ENCODE assay signal across 21 mouse cellular contexts in the genomic region with DNA sequence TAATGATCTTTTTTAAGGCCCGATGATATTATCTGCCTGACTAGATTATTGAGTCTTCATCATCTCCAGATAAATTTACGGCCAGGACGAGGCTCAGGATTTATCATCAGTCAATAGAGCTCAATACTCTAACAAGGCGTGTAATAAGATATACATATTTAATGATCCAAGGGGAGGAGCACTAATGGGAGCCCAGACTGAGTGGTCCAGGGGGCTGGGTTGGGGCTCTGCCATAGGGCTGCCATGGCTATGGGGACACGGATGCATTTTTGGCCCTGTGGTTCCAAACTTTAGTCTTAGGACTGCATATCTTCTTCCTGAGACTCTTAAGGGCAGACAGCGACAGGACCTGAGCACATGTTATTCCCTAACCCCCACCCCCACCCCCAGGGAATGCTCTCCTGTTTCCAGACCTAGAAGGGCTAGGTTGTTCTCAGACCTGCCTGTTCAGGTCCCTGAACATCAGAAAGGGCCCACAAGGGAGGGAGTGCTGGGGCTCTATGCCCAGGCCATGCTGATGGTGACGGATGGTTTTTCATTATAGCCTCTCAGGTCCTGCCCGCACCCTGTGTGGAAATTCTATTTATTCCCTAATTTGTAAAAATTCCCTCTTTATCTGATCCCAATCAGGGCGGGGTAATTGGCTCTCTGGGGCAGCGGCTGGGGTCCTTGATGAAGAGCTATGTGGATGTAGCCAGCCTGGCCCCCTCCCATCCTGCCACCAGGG. TPM values are rescaled to one million over a fixed set of nuclear protein-coding genes. Genes with fewer than 3 reads are reported as not detected.
DNase-seq lines count a peak whose midpoint lies in the region; ATAC-seq lines count a peak whose summit lies in the region.
"Had no signal": no experiment of that assay in that cellular context is flagged by ENCODE, and none has a peak within 500 bp of the region (broad histone marks: within the 10 kb centered on the region; RNA-seq: fewer than 3 reads in every experiment).

No protein-coding gene starts in this region.

- ATAC-seq in midbrain, embryonic 11.5 days (ENCODE audit: low FRiP score) = 0 out of 2 replicates have a peak, but pooled peaks have one; percentile 42
- no peak for ATAC-seq in midbrain, embryonic 15.5 days (replicated peaks)
- ATAC-seq in hindbrain, embryonic 13.5 days (ENCODE audit: low FRiP score) = peak; percentile 49
- ATAC-seq in hindbrain, embryonic 15.5 days (ENCODE audit: low FRiP score, low read depth) = no peak
- ATAC-seq in neural tube, embryonic 14.5 days (ENCODE audit: low read depth) = 0 out of 2 replicates have a peak, but pooled peaks have one; percentile 22
- ATAC-seq: activated CD4-positive, CD25-positive, alpha-beta regulatory T cell, adult 4 months; Patski had no signal

- no peaks in the 10 kb centered on the region for H3K36me3 ChIP-seq in midbrain, embryonic 11.5 days (ENCODE audit: control insufficient read depth, insufficient read depth, low read length)
- 0 out of 2 replicates have a peak, but pooled peaks cover 3% of the 10 kb centered on the region for H3K36me3 ChIP-seq in midbrain, embryonic 15.5 days (replicated peaks)
- peaks cover 3% of the 10 kb centered on the region; the same call in 1 of the 2 replicates for H3K36me3 ChIP-seq in hindbrain, embryonic 13.5 days
- peaks cover 3% of the 10 kb centered on the region; the same call in 1 of the 2 replicates for H3K36me3 ChIP-seq in hindbrain, embryonic 15.5 days
- no peaks in the 10 kb centered on the region for H3K36me3 ChIP-seq in neural tube, embryonic 14.5 days (ENCODE audit: control insufficient read depth, insufficient read depth, low read length)
- H3K36me3 ChIP-seq: heart, embryonic 15.5 days had no signal

- H3K27ac ChIP-seq in midbrain, embryonic 11.5 days (ENCODE audit: low read depth, low read length) = no peak overlapping the region
- H3K27ac ChIP-seq in midbrain, embryonic 15.5 days = no peak overlapping the region
- H3K27ac ChIP-seq in hindbrain, embryonic 13.5 days = peak overlapping the region; percentile 78; the same call in 1 of the 2 replicates
- 0 out of 2 replicates have a peak overlapping the region, but pooled peaks have one; percentile 17 for H3K27ac ChIP-seq in hindbrain, embryonic 15.5 days (replicated peaks)
- H3K27ac ChIP-seq in neural tube, embryonic 14.5 days (ENCODE audit: low read depth, low read length) = peak overlapping the region; percentile 8; the same call in 1 of the 2 replicates
- H3K27ac ChIP-seq: embryonic facial prominence, embryonic 13.5 days; forebrain, embryonic 12.5 days; heart, adult 2 months; heart, embryonic 15.5 days had no signal

- no peak overlapping the region for H3K4me2 ChIP-seq in midbrain, embryonic 11.5 days
- H3K4me2 ChIP-seq in midbrain, embryonic 15.5 days = no peak overlapping the region
- no peak overlapping the region for H3K4me2 ChIP-seq in hindbrain, embryonic 13.5 days
- H3K4me2 ChIP-seq in hindbrain, embryonic 15.5 days = no peak overlapping the region
- H3K4me2 ChIP-seq in neural tube, embryonic 14.5 days (ENCODE audit: low read depth, low read length) = no peak overlapping the region
- H3K4me2 ChIP-seq: embryonic facial prominence, embryonic 13.5 days; forebrain, embryonic 12.5 days; heart, embryonic 11.5 days; heart, embryonic 15.5 days had no signal

- H3K27me3 ChIP-seq in midbrain, embryonic 11.5 days (ENCODE audit: control insufficient read depth, insufficient read depth, low read length) = no peaks in the 10 kb centered on the region
- H3K27me3 ChIP-seq in midbrain, embryonic 15.5 days (replicated peaks) = no peaks in the 10 kb centered on the region
- H3K27me3 ChIP-seq in hindbrain, embryonic 13.5 days = no peaks in the 10 kb centered on the region
- no peaks in the 10 kb centered on the region for H3K27me3 ChIP-seq in hindbrain, embryonic 15.5 days
- H3K27me3 ChIP-seq in neural tube, embryonic 14.5 days (ENCODE audit: control insufficient read depth, insufficient read depth, low read length) = no peaks in the 10 kb centered on the region
- H3K27me3 ChIP-seq: CH12.LX; embryonic facial prominence, embryonic 13.5 days; forebrain, embryonic 12.5 days; heart, embryonic 15.5 days; Patski had no signal

- H3K4me3 ChIP-seq in midbrain, embryonic 11.5 days (ENCODE audit: low read depth, low read length) = no peak overlapping the region
- H3K4me3 ChIP-seq in midbrain, embryonic 15.5 days = no peak overlapping the region
- H3K4me3 ChIP-seq in hindbrain, embryonic 13.5 days = no peak overlapping the region
- no peak overlapping the region for H3K4me3 ChIP-seq in hindbrain, embryonic 15.5 days
- H3K4me3 ChIP-seq in neural tube, embryonic 14.5 days (ENCODE audit: low read depth, low read length) = no peak overlapping the region
- H3K4me3 ChIP-seq: embryonic facial prominence, embryonic 13.5 days; forebrain, embryonic 12.5 days; heart, adult 2 months; heart, embryonic 15.5 days had no signal

- DNase-seq in midbrain, embryonic 11.5 days (ENCODE audit: low spot score, missing footprints) = peak; percentile 61
- DNase-seq in left cerebral cortex, adult 9 months (ENCODE audit: low spot score in 2 of 2) = no peak
- no peak for DNase-seq in testis, postnatal 10 days (ENCODE audit: low spot score)
- DNase-seq: adrenal gland, adult 2 months; adrenal gland, postnatal 25 days; cerebellum, adult 9-11 months; heart, adult 2 months; heart, postnatal 14 days had no signal

- H3K4me1 ChIP-seq in midbrain, embryonic 11.5 days (ENCODE audit: control insufficient read depth, insufficient read depth, low read length) = no peaks in the 10 kb centered on the region; the same call in 1 of the 2 replicates
- H3K4me1 ChIP-seq in midbrain, embryonic 15.5 days = peaks cover 7% of the 10 kb centered on the region; the same call in 1 of the 2 replicates
- peaks cover 21% of the 10 kb centered on the region for H3K4me1 ChIP-seq in hindbrain, embryonic 13.5 days (replicated peaks)
- H3K4me1 ChIP-seq in hindbrain, embryonic 15.5 days (replicated peaks) = peaks cover 15% of the 10 kb centered on the region
- H3K4me1 ChIP-seq in neural tube, embryonic 14.5 days (ENCODE audit: control insufficient read depth, insufficient read depth, low read length) = peaks cover 9% of the 10 kb centered on the region; the same call in 1 of the 2 replicates
- H3K4me1 ChIP-seq: embryonic facial prominence, embryonic 13.5 days; heart, embryonic 15.5 days had no signal

- WGBS in midbrain, embryonic 11.5 days = 82% methylated on average over 10 of the region's 10 CpGs
- 69% methylated on average over 10 of the region's 10 CpGs for WGBS in midbrain, embryonic 15.5 days
- 53% methylated on average over 10 of the region's 10 CpGs for WGBS in hindbrain, embryonic 13.5 days
- 59% methylated on average over 10 of the region's 10 CpGs for WGBS in hindbrain, embryonic 15.5 days
- WGBS in neural tube, embryonic 14.5 days = 35% methylated on average over 10 of the region's 10 CpGs

- no peaks in the 10 kb centered on the region for H3K9me3 ChIP-seq in midbrain, embryonic 11.5 days (ENCODE audit: control insufficient read depth, low read length)
- H3K9me3 ChIP-seq in midbrain, embryonic 15.5 days = no peaks in the 10 kb centered on the region
- H3K9me3 ChIP-seq in hindbrain, embryonic 13.5 days = no peaks in the 10 kb centered on the region
- no peaks in the 10 kb centered on the region for H3K9me3 ChIP-seq in hindbrain, embryonic 15.5 days
- H3K9me3 ChIP-seq in neural tube, embryonic 14.5 days (ENCODE audit: control insufficient read depth, low read length) = no peaks in the 10 kb centered on the region
- H3K9me3 ChIP-seq: embryonic facial prominence, embryonic 13.5 days; forebrain, embryonic 12.5 days; heart, embryonic 15.5 days had no signal

- H3K9ac ChIP-seq in midbrain, embryonic 11.5 days (ENCODE audit: low read length) = no peak overlapping the region
- H3K9ac ChIP-seq in midbrain, embryonic 15.5 days = no peak overlapping the region
- no peak overlapping the region for H3K9ac ChIP-seq in hindbrain, embryonic 13.5 days
- no peak overlapping the region for H3K9ac ChIP-seq in hindbrain, embryonic 15.5 days
- no peak overlapping the region for H3K9ac ChIP-seq in neural tube, embryonic 14.5 days (replicated peaks; ENCODE audit: low read depth, low read length)
- H3K9ac ChIP-seq: embryonic facial prominence, embryonic 13.5 days; forebrain, embryonic 12.5 days; heart, embryonic 15.5 days had no signal

RNA-seq across cellular contexts. Expression of gene Dmap1, which starts 17.5 kb away (rescaled TPM):
- polyA plus RNA-seq in midbrain, embryonic 11.5 days (2014; fragmentation: Nextera tagmentation; extraction: Ambion mirVana) = 80.7 and 81.2 TPM in 2 replicates
- 82.5 and 84.8 TPM in 2 replicates for polyA plus RNA-seq in midbrain, embryonic 15.5 days (2015; fragmentation: Nextera tagmentation; extraction: Ambion mirVana)
- polyA plus RNA-seq in hindbrain, embryonic 13.5 days (2015; fragmentation: Nextera tagmentation; extraction: Ambion mirVana) = 74.9 and 76.6 TPM in 2 replicates
- 76.5 and 76.8 TPM in 2 replicates for polyA plus RNA-seq in hindbrain, embryonic 15.5 days (2015; fragmentation: Nextera tagmentation; extraction: Ambion mirVana)
- 81.3 and 87.5 TPM in 2 replicates for polyA plus RNA-seq in neural tube, embryonic 14.5 days (2014; fragmentation: Nextera tagmentation; extraction: Ambion mirVana)

RNA-seq across cellular contexts. Expression of gene Gm12845, which starts 59.6 kb away (rescaled TPM):
- not detected in 2 replicates for polyA plus RNA-seq in midbrain, embryonic 11.5 days (2014; fragmentation: Nextera tagmentation; extraction: Ambion mirVana)
- not detected in 2 replicates for polyA plus RNA-seq in midbrain, embryonic 15.5 days (2015; fragmentation: Nextera tagmentation; extraction: Ambion mirVana)
- polyA plus RNA-seq in hindbrain, embryonic 13.5 days (2015; fragmentation: Nextera tagmentation; extraction: Ambion mirVana) = not detected in 2 replicates
- not detected in 2 replicates for polyA plus RNA-seq in hindbrain, embryonic 15.5 days (2015; fragmentation: Nextera tagmentation; extraction: Ambion mirVana)
- polyA plus RNA-seq in neural tube, embryonic 14.5 days (2014; fragmentation: Nextera tagmentation; extraction: Ambion mirVana) = not detected in 2 replicates
- polyA plus RNA-seq: activated CD4-positive, CD25-positive, alpha-beta regulatory T cell, adult 4 months; adrenal gland, adult 2 months; embryonic facial prominence, embryonic 13.5 days; forebrain, embryonic 12.5 days; forebrain, embryonic 16.5 days; frontal cortex, adult 2 months; heart, adult 2 months; heart, embryonic 11.5 days; heart, embryonic 15.5 days; Patski had no signal

Comparison
In these comparisons a context has a peak if more than half of its experiments do, and no peak if none do; other contexts are left out.
1. ATAC-seq: peak in midbrain, embryonic 11.5 days (single experiment), hindbrain, embryonic 13.5 days (single experiment) and neural tube, embryonic 14.5 days (single experiment); none in midbrain, embryonic 15.5 days (single experiment) and hindbrain, embryonic 15.5 days (single experiment).
2. H3K27ac ChIP-seq: peak in hindbrain, embryonic 13.5 days (single experiment), hindbrain, embryonic 15.5 days (single experiment) and neural tube, embryonic 14.5 days (single experiment); none in midbrain, embryonic 11.5 days (single experiment) and midbrain, embryonic 15.5 days (single experiment).